Mouse (Mus musculus) cerebellum, adult 2 months (tissue): ENCODE results near the gene Map4k3. TPM values are rescaled to one million over a fixed set of nuclear protein-coding genes. Genes with fewer than 3 reads are reported as not detected.

Experiments used
- DNase-seq, 2 experiments: peaks; one replicate each; pipeline ENCODE4 v3.0.0; 2021
- H3K27ac ChIP-seq: fragments of 200-500 bp; 2 replicates; pipeline ENCODE4 v1.5.1; 2012; ENCODE audit warnings: low read length, control low read depth, inconsistent platforms; ENCODE audit not compliant: insufficient read depth
- H3K27me3 ChIP-seq: fragments of 200-500 bp; 2 replicates; pipeline ENCODE4 v1.6.1; 2012; ENCODE audit warnings: inconsistent platforms, mild to moderate bottlenecking, low read length, moderate library complexity; ENCODE audit not compliant: control insufficient read depth, insufficient read depth
- H3K4me1 ChIP-seq: fragments of 200-500 bp; 2 replicates; pipeline ENCODE4 v1.6.1; 2011; ENCODE audit warnings: low read length; ENCODE audit not compliant: control insufficient read depth, insufficient read depth
- H3K4me3 ChIP-seq: fragments of 200-500 bp; replicated peaks from 2 replicates; pipeline ENCODE3; 2011; ENCODE audit warnings: mild to moderate bottlenecking, low read depth, low read length, control low read depth; ENCODE audit not compliant: insufficient read depth
- CTCF ChIP-seq: fragments of 200-500 bp; IDR thresholded peaks from 2 replicates; pipeline ENCODE4 v1.5.1; 2011; ENCODE audit warnings: low read depth, mild to moderate bottlenecking, control low read depth, low read length, moderate library complexity, borderline replicate concordance; ENCODE audit not compliant: insufficient read depth
- POLR2A ChIP-seq: fragments of 200-500 bp; IDR thresholded peaks from 2 replicates; pipeline ENCODE4 v1.6.1; 2011; ENCODE audit warnings: low read length, control low read depth, borderline replicate concordance; ENCODE audit not compliant: insufficient read depth
- WGBS: fragments of 180-500 bp; shearing (Covaris S2); methylation state at CpG from one replicate; pipeline ENCODE4 v1.1.7; 2018; 5-methylcytosine and 5-hydroxymethylcytosine counted together
- polyA plus RNA-seq: library from polyadenylated mRNA; depleted of rRNA; stranded (reverse); fragments of >200 nt; gene quantifications from 2 replicates; pipeline ENCODE4 v1.2.3, GENCODE M21; 2012

Map4k3 gene
- polyA plus RNA-seq, 1 experiment: 45.3 TPM

DNA sequence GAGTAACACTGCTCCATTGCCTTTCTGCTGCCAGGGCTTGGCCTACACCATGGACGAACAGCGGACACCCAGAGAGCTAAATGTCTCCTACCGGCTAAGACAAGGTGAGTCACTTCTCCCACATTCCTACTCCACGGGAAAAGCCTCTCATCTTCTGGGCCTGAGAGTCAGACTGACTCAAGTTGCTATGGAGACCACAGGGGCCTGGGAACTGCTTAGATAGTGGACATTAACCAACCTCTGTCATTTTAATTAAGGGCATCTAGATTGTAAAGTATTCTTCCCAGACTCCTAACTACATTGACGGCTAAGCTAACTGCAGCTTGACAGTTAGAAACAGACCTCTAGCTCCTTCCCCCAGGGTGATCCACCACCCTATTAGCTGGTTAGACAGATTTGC, 165.5 kb downstream of the Map4k3 start:
- Histone ChIP-seq H3K27ac (no peak overlapping the region), H3K4me1 (no peaks in the 10 kb centered on the region), H3K4me3 (no peak overlapping the region), H3K27me3 (no peaks in the 10 kb centered on the region)
- 69% methylated on average over 5 of the region's 5 CpGs for WGBS
- no peak for TF ChIP-seq POLR2A
- TF ChIP-seq CTCF: no peak
- DNase-seq: no peak

GRCm38 (mm10) chr17:80560669-80561401, 167.4 kb downstream of the Map4k3 start:
- TF ChIP-seq POLR2A: no peak
- TF ChIP-seq CTCF: peak; percentile 95
- WGBS: 18% methylated on average over 12 of the region's 12 CpGs
- peak; percentile 69 to 72 for DNase-seq
- no peaks in the 10 kb centered on the region for H3K4me1 ChIP-seq
- H3K27ac ChIP-seq: no peak overlapping the region
- no peak overlapping the region for H3K4me3 ChIP-seq
- H3K27me3 ChIP-seq: no peaks in the 10 kb centered on the region

GRCm38 (mm10) chr17:80559745-80560144, 168.5 kb downstream of the Map4k3 start:
- WGBS: 91% methylated on average over 4 of the region's 4 CpGs
- Histone ChIP-seq H3K27me3 (no peaks in the 10 kb centered on the region), H3K4me1 (no peaks in the 10 kb centered on the region), H3K4me3 (no peak overlapping the region), H3K27ac (no peak overlapping the region)
- DNase-seq: no peak
- TF ChIP-seq CTCF (no peak), POLR2A (no peak)

DNA sequence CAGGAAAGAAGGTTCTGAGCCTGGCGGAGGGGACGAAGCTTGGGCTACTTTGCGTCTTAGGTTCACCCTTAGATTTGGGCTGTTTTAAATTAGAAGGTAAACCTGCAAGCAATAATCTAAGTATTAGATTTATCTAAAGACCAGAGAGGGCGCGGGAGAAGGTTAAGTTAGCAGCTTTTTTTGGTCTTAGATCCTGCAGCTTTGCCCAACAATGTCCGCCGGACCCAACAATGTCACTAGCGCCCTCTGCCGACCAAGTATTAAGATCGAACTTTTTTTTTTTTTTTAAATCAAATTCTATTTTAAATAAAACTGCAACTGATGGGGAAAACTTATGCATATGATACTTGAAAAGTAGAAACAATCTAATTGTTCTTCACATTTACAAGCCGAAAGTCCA, 169.2 kb downstream of the Map4k3 start:
- TF ChIP-seq CTCF (peak; percentile 43; the same call in 1 of the 2 replicates), POLR2A (no peak)
- Histone ChIP-seq H3K4me1 (no peaks in the 10 kb centered on the region), H3K4me3 (no peak overlapping the region), H3K27me3 (no peaks in the 10 kb centered on the region), H3K27ac (no peak overlapping the region)
- 36% methylated on average over 11 of the region's 11 CpGs for WGBS
- DNase-seq: peak in 1 of 2 experiments; percentile 37

- Histone ChIP-seq H3K4me1 (no peaks in the 10 kb centered on the region), H3K4me3 (no peak overlapping the region), H3K27me3 (no peaks in the 10 kb centered on the region), H3K27ac (no peak overlapping the region)
- WGBS: 71% methylated on average over 14 of the region's 14 CpGs
- TF ChIP-seq POLR2A: no peak
- TF ChIP-seq CTCF: peak; percentile 10; the same call in 1 of the 2 replicates
- DNase-seq: no peak
Observed at GRCm38 (mm10) chr17:80558583-80558982, 169.7 kb downstream of the Map4k3 start.

- H3K27ac ChIP-seq: no peak overlapping the region
- DNase-seq: no peak
- WGBS: 99% methylated on average over 5 of the region's 5 CpGs
- no peaks in the 10 kb centered on the region for H3K27me3 ChIP-seq
- TF ChIP-seq POLR2A: no peak
- no peak for TF ChIP-seq CTCF
- H3K4me3 ChIP-seq: no peak overlapping the region
- no peaks in the 10 kb centered on the region for H3K4me1 ChIP-seq
Observed at GRCm38 (mm10) chr17:80557461-80557860, 170.8 kb downstream of the Map4k3 start.

DNA sequence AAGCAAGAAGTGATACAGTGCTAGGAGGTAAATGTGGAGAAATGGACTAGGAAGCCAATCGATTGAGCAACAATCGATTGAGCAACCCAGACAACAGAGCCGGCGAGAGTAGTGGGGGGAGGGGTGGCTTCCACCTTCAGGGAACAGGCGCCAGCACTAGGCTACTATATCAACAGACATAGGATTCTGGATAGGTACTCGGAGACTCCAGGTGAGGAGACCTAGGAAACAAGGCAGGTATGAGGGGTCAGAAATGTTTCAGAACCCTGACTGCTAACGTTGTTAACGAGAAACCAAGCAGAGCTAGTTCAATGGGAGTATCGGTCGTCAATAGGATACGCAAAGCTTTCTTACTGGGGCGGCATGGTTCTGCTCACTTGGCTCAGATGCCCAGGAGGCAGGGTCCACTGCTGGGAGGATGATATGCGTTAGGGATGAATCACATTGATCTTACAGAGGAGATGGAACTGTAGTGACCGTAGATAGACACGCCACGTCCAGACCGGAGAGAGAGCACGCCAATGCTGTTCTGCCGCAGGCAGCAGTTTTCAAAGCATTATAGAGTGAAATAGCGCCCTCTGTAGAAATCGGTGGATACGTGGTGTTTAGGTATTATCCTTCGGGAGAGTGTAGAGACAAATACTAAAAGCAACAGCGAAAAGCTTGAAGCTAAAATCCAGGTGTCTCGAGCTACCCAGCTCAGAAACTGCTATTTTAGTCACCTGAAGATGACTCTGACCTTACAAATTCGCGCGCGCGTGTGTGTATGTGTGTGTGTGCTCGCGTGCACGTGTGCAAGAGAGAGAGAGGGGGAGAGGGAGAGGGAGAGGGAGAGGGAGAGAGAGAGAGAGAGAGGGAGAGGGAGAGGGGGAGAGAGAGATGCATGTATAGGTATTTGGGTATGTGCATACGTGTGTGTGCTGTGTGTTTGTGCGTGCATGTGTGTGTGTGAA, 174.7 kb downstream of the Map4k3 start:
- no peaks in the 10 kb centered on the region for H3K27me3 ChIP-seq
- peak; percentile 79 to 86 for DNase-seq
- WGBS: 1% methylated on average over 35 of the region's 35 CpGs
- peak overlapping the region; percentile 69 for H3K27ac ChIP-seq
- no peaks in the 10 kb centered on the region for H3K4me1 ChIP-seq
- H3K4me3 ChIP-seq: peak overlapping the region; percentile 94
- TF ChIP-seq CTCF: peak; percentile 53; the same call in 1 of the 2 replicates
- peak; percentile 56; the same call in 1 of the 2 replicates for TF ChIP-seq POLR2A

DNA sequence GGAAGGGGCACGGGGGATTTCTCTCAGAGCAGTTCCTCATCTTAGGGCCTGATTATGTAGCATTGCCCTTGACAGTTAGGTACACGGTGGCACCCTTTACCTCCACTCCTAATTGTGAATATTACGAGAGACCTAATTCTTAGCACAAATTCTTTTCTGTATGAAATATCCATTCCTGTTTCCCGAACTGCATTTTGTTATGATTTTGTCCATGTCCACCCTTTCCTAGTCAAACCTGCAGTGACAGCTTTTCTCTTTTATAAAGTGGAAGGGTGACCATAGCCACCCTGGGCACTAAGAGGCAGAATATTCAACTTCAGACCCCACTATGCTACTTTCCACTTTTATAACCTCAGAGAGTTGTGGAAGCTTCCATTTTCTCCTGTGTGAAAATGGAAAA, 175.6 kb downstream of the Map4k3 start:
- TF ChIP-seq CTCF: no peak
- TF ChIP-seq POLR2A: no peak
- no peak for DNase-seq
- Histone ChIP-seq H3K4me1 (no peaks in the 10 kb centered on the region), H3K27me3 (no peaks in the 10 kb centered on the region), H3K4me3 (no peak overlapping the region), H3K27ac (no peak overlapping the region)
- WGBS: 71% methylated on average over 4 of the region's 4 CpGs
